Mouse (Mus musculus): ENCODE results near the gene Serpine1.
"Not testable (repeated sequence)": the region's sequence is repeated elsewhere in the genome, so short reads cannot be mapped to it uniquely, and the experiment has no call there.

Serpine1 gene

DNA sequence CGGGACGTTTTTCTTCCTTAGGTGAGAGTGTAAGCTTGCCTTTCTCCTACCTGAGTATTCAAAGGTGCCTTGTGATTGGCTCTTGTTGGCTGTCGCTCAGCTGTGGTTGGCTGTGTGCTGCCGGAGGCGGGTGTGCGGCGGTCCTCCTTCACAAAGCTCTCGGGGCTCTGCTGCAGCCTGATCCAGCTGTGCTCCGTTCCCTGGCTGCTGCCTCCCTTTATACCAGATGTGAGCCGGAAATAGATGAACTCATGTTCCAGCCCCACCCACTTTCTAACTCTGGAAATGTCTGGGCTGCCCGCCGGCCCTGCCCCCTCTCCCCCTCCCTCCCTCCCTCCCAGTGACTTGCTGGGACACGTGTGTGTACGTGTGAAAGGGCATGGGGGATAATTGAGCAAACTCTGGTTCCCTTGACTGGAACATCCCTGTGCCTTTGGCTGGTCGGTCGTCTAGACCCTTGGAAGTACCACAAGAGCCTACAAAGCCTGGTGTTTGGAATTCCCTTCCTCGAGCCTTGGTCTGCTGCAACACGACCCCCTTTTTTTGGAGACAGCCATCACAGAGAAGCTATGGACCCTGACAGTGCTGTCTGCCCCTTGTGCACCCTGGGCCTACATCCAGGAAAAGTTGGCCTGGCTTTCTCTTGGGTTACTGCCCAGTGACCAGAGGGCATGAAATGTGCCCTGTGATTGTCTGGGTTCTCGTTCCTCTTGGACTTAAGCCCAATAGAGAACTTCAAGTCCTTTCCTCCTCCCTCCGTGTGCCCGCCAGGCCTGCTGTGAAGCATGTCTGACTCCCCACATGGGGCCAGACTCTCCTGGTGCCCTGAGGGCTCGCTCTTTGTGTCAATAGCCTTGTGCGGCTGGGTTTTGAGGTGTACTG, at the start of gene Serpine1:
Gene Serpine1 (minus strand): TSS at position 190 of the 882 bp plus-strand sequence.
- DNase-seq (ENCODE audit: low spot score), result peak; percentile 64

DNA sequence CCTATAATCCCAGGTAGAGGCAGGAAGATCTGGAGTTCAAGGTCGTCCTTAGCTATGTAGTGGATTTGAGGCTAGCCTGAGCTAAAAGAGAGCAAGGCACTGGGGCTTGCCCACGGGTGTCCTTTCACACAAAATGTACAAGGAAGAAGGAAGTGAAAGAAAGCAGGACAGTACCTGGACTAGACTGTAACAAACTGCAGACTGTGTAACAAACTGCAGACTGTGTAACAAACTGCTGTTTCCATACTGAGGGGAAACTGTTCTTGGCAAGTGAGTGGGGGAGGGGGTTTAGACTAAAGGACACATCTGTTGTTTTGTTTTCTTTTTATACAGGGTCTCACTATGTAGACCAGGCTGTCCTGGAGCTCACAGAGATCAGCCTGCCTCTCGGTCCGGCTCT, 49.2 kb upstream of the Serpine1 start:
- no peak for DNase-seq (ENCODE audit: low spot score)

DNA sequence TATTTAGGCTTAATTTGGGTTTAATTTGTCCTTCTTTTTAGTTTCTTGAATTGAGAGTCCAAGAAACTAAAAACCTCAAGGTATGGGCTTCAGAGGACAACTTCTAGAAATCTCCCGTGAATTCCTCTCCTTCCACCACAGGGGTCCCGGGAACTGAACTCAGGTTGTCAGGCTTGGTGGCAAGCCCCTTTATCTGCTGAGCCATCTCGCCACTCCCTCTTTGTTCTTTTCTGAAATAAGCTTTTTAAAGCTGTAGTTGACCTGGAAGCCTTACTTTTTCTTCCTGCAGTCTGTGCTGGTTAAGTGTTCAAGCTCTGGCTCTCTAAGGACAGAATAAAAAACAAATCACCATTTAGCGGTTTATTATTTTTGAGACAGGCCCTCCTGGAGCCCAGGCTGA, 46.8 kb upstream of the Serpine1 start:
- no peak for DNase-seq (ENCODE audit: low spot score)

DNA sequence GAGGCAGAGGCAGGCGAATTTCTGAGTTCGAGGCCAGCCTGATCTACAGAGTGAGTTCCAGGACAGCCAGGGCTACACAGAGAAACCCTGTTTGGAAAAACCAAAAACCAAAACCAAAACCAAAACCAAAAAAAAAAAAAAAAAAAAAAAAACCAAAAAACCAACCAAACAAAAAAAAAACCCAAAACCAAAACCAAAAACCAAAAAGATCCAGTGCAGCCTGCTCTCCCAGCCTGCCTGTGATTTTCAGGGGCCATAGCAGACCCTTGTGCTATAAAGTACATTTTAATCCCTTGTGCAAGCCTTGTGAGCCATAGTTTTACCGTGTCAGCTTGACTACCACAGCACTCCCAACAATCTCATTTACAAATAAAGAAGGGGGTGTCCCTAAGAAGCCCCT, 45.9 kb upstream of the Serpine1 start:
- not testable (repeated sequence) for DNase-seq (ENCODE audit: low spot score)

DNA sequence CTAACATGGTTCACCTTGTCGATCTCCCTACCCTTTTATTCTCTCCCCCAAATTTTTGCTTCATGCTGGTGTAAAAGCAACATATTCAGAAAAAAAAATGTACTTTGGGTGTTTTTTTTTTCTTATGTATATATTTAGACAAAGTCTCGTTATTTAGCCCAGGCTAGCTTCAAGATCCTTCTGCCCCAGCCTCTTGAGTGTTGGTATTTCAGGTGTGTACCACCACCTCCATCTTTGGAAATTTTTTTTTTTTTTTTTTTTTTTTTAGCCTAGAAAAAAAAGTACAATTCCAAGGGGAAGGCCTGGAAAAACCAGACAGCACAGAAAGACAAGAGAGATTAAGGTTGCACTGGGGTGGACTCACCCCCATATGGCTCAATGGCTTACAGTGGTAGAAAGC, 44.9 kb upstream of the Serpine1 start:
- DNase-seq (ENCODE audit: low spot score), result no peak

DNA sequence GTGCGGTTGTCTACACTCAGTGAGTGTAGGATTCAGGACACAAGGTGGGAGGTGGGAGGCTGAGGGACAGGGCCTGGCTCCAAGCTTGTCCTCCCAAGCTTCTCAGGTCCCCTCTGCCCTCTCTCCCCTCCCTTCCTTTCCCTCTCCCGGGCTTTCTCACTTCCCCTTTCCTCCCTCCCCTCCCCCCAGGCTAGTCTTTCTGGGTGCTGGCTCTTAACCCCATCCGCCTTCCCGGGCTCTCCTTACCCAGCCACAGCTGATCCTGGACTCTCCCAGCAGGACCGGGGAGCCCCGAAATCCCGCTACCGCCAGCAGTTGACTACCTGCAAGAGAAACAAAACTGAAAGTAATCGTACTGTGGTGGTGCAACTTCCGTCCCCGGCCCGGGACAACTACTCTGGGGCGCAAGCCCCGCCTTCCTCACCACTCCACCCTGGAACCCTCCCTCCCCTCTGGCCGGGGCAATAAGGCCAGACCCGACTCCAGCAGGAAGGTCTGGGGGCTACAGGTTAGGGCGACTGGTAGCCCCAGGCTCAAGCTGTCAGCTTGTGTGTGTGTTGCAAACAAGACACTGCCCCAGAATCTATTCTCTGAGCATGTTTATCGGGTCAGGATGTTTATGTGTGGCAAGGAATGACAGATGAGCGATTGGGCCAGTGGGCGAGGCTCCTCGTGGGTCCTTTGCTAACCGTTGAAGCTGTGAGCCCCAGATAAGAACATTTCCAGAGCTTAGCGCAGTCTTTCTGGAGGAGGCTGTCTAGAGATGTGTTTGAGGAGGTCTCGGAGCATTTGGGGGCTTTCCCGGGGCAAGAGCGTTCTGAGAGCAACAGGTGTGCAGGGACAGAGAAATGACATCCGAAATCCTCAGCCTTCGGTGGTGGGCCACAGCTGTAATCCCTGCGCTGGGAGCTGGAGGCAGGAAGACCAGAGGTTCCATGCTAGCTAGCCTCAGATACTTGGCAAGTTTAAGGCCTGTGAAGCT, 44.1 kb upstream of the Serpine1 start, which contains the start of gene Trim56:
Gene Trim56 (minus strand): TSS at position 344 of the 982 bp plus-strand sequence.
- DNase-seq (ENCODE audit: low spot score), result peak; percentile 60

DNA sequence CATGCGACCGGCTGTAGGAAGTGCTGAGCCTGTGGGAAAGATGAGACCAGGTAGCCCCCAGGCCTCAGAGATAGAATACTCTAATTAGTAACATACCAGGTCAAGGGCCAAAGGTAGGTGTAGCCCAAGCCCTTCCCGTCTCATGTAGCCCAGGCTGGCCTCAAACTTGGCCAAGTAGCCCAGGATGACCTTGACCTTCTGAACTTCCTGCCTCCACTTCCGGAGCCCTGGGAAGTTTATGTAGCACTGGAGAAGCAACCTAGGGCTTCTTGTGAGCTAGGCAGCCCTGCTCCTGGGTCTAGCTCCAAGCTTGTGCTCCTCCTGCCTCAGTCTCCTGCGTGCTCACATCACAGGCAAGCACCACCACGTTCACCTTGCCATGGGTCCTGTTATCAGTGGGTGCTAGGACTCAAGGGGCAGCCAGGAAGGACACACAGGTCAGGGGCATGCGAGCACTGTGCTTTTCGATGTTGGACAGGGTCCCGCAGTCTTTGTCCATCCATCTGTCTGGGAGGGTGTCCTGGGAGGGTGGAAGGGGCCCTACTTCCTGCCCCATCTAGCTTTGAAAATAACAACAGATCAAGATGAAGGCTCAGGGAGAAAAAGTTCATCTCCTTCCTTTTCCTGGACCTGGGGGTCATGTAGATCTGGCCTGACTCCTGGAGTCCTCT, 43.0 kb upstream of the Serpine1 start:
- DNase-seq (ENCODE audit: low spot score), result no peak

DNA sequence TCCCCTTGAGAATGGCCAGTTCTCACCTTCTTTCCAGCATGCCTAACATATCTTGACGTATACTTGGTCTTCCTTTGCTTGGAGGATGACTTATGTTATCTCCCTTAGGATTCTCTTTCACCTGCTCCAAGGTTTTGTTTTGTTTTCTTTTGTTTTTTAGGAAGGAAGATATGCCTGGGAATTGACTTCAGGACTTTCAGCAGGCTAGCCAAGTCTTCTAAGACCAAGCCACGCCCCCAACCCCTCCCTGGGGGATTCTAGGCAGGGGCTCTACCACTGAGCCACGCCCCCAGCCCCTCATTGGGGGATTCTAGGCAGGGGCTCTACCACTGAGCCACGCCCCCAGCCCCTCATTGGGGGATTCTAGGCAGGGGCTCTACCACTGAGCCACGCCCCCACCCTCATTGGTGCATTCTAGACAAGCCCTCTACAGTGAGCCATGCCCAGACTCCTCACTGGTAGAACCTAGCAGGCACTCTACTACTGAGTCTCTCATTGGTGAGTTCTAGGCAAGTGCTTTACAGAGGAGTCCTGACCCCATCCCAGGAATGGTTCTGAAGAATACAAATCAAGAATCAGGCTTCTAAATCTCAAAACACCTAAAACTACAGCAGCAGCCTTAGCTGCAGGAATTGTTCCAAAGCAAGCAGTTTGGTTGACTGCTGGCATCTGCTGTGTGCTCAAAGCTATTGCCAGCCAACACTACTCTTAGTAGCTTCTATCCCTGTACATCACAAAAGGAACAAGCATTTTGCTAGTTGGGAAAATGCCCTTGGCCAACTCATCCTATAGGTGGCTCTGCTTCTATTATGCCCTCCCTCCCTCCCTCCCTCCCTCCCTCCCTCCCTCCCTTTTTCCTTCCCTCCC, 39.7 kb upstream of the Serpine1 start:
- DNase-seq (ENCODE audit: low spot score), result no peak

DNA sequence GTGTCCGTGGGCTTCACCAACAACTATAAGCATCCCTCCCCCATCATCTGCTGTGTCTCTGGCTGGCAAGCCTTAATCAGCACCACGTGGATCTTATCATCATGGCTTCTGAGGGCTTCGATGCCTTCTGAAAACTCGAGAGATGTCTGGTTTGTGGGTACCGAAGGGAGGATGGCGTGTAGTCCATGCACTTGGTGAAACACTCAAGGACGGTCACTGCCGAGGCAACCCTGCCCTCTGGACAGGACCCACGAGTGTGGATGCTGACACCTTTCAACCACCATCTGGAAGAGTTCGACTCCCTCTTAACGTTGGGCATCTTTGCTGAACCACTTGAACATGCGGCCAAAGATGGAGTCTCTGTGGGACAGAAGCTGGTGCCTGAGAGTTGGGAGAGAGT, 38.8 kb upstream of the Serpine1 start:
- no peak for DNase-seq (ENCODE audit: low spot score)

DNA sequence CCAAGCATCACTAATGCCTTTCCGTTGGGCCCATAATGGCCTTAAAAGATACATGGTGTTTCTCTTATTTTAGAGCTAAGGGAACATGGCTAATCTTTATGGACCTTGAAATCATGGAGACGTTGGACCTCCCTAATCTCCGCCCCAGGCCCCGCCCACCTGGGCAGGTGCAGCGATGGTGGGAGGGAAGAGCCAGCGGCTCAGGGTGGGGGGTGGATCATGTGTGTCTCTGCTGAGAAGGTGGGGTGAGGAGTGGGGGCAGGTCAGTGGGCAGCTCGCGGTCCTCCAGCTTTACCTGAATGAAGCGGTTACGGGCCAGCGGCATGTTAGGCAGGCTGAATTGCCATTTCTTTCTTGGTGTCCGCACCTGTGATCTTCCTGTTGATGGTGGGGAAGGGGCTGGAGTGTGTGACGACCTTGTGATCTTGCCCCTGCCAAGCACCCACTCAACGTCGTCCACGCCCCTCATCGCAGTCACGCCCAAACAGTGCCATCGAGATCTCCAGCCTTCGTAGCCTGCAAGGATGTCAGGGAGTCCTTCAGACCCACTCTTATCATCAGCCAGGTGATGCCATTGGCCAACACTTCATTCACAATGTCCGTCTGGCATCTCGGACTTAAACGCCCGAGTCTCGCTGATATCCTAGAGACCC, 38.0 kb upstream of the Serpine1 start:
- DNase-seq (ENCODE audit: low spot score), result no peak

DNA sequence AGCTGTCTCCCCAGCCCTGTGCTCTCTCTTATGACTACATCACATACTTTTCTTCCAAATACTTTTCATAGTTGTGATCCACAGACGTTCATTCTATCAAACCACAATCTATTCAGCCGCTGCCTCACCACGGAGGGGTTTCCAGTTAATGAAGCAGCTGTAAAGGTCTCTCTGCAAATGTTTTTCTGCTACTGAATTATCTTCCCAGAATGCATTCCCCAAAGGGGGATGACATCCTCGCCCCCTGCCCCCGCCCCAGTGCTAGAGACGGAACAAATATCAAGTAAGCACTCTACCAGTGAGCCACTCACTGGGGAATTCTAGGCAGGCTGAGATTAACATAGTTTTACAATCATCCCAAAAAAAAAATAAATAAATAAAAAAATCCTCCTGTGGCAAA, 36.0 kb upstream of the Serpine1 start:
- DNase-seq (ENCODE audit: low spot score), result no peak

DNA sequence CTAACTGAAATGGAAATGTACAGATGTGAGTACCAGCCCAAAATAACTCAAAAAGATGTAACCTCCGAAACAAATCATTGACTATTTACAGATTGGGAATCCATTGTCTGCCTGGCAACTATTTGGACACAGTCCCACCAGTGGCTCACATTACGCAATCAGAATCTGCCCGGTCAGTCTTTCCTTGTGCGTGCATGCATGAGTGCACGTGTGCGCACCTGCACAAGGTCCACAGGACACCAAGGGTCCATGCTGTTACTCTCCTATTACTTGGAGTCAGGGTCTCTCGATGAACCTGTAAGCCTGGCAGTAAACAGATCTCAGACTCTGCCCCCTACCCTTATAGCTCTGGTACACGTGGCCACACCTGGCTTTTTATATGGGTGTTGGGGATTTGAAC, 35.6 kb upstream of the Serpine1 start:
- no peak for DNase-seq (ENCODE audit: low spot score)

DNA sequence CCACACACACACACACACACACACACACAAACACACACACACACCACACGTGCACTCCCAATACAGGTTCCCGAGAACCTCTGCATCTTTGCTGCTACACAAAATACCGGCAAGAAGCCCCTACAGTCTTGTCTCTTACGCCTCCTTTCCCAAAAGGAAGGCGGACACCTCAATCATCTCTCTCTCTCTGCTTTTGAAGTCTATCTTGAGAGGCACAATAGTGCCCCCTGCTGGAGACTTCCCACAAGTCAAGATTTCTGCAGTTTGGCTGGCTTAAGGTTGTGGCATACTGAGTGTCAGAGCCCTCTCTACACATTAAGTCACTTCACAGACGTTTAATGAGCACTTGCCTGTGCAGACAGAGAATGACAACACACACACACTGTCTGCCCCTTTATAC, 35.0 kb upstream of the Serpine1 start:
- no peak for DNase-seq (ENCODE audit: low spot score)

DNA sequence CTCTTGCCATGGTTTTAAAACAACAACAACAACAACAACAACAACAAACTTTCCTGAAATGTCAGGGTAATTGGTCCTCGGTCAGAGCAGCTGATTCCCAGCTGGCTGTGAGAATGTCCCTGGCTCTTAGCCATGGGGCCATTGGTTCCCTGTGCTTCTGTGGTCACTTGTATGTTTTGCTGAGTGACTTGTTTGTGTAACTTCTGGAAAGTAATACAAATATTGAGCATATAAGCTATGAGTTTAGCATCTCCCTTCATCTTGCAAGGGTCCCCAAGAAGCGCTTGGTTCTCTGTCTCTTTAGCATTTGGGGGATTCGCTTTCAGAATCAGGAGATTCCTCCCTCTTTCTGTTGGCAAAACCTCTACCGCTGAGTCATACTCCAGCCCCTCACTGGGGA, 34.4 kb upstream of the Serpine1 start:
- DNase-seq (ENCODE audit: low spot score), result no peak

DNA sequence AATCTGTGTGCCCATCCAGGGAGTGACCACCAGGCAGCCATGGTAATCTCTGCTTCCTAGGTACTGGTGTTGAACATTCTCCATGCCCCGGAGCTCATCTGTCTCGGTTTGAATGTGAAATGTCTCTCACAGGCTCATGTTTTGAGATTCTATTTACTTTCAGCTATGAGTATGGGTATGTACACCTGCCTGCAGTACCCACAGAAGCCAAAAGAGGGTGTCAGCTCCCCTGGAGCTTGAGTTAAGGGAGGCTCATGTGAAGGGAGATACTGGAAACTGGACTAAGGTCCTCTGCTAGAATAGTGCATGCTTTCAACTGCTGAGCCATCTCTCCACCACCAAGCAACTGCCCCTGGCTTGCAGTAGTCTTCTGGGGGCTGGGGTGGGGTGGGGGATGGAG, 31.9 kb upstream of the Serpine1 start:
- DNase-seq (ENCODE audit: low spot score), result no peak

DNA sequence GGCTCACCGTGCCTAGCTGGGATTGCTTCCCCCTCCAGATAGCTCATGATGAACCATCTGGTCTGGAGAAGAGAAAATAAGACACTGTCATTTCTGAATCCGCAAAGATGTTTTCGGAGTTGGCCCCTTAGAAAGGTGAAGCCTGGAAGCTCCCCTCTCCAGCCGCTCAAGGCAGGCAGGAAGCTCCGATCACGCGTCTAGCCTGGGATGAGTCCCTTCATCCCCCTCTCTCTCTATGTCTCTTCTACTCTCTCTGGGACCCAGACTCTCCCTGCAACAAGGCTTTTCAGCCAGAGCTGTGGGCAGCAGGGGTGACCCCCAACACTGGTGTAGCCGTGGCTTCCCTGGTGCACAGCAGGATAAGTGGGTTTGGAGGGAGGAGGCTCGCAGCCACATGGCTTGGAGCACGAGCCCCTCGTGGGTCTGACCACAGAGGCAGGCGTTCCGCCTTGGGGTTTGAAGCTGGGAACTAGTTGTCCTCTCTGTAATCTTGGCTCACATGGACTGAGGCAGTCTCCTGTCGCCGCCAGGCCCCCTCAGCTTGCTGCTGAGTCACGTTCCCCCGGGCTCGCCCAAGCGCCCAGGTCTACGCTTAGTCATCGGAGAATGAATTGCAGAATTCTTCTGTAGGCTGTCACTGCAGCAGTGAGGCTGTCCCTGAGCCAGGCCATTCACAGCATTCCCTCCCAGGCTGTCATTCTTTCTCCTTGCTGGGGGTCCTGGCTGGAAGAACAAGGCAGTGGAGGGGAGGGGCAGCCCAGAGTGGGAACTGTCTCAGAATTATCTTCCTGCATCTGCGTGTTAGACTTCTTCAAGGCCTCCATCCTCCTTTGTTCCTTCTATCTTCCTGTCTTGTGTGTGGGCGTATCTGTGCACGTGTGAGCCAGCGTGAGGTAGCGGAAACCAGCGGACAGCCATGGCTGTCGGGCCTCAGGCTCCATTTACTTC, 30.8 kb upstream of the Serpine1 start:
- DNase-seq (ENCODE audit: low spot score), result peak; percentile 26

DNA sequence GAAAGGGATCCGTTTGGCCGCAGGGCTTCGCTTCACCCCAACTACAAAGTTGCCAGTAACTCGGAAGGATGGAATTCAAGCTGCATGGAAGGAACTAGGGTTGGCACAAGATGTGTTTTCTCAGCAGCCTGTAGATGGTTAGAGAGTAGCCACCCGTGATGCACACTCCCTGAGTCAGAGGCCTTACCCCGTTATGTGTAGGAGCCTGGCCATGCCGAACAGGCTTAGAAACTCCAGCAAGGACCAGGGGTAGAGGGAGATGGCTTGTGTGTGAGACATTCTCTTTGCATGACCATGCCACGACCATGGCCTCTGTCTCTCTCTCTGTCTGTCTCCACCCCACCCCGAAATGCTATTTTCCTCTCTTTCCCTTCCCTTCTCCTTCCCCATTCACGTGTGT, 30.0 kb upstream of the Serpine1 start:
- no peak for DNase-seq (ENCODE audit: low spot score)

DNA sequence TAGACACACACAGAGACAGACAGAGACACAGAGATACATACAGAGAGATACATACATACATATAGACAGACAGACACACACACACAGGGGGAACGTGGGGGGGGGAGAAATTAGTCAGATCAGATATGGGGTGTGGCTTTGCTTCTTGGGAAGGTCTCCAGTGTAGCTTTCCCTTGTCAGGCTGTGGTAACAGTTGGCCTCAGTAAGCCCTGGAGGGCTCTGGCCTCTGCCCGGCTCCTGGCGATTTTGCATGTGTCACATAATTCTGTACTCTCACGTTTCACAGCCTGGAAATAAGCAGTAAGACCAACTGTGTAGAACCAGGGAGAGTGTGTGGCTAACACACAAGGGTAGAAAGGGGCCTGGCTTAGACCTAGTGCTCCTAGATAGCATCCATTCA, 28.6 kb upstream of the Serpine1 start:
- no peak for DNase-seq (ENCODE audit: low spot score)

DNA sequence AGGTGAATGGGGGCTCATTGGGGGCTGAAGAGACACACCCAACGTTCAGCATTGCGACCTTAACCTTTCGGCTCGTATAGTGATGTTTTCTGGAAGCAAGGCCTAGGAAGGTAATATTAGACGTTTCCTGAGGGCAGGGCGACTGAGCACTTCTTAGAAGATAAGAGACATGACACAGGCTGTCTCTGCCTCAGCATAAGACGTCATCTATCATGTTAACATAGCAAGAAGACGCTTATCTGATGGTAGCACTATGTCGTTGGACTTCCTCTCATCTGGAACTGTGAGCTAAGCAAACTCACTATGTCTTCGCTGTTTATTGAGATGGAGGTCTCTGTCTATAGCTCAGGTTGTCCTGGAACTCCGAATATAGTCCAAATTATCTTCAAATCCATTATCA, 26.4 kb upstream of the Serpine1 start:
- no peak for DNase-seq (ENCODE audit: low spot score)

DNA sequence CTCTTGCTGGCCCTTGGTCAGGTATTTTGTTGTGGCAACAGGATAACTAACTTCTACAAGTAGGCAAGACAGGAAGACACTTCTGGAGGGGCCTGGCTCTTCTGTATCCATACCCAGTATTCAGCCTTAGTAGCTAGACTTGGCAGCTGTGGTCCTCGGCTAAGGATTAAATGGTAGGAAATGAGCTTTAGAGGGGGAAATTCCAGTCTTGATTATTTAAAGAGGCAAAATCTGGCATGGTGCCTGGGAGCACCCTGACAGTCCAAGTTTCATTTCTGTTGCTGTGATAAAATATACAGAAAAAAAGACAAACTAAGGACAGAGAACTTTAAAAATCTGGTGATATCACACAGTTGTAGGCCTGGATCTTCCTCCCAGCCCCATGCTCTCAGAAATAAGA, 24.0 kb upstream of the Serpine1 start:
- no peak for DNase-seq (ENCODE audit: low spot score)

Data from ovary, adult 18-20 months (tissue).